Mouse (Mus musculus): ENCODE data around the gene Dnaja2.

Dnaja2 gene

GRCm38 (mm10) chr8:85555181-85556145, at the start of gene Dnaja2:
Gene Dnaja2, minus strand, starts transcription at chr8:85555344.
- DNase-seq = peak; percentile 87

GRCm38 (mm10) chr8:85604201-85604600, 49.1 kb upstream of the Dnaja2 start:
- no peak for DNase-seq

DNA sequence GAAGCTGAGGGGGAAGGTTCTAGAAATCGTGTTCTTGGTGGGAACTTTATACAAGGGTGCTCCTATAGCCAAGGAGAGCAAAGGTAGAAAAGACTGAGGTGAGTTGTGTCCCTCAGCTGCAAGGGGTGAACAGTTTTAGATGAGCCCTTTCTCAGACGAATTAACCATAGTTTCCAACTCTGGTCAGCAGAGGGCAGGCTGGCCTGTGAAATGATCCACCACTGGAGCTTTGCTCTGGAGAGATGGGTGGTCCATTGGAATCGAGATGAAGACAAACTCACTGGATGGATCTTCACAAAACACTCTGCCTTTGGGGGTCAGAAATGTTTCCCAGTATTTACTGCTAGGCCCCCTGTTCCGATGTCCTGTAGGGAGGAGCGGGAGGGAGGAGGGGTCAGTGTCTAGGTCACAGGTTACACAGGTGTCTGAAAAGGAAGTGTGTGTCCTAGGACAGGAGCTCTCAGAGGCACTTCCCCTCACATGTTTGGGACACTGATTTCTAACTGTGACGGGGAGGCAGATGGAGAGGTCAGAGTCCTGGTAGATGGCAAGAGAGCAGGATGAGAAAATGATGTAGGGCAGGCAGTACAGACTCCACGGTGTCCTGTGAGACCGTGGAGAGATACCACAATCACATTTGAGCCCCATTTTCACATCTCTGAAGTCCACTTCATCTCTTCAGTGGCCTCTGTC, 48.2 kb upstream of the Dnaja2 start:
- peak; percentile 9 for DNase-seq

DNA sequence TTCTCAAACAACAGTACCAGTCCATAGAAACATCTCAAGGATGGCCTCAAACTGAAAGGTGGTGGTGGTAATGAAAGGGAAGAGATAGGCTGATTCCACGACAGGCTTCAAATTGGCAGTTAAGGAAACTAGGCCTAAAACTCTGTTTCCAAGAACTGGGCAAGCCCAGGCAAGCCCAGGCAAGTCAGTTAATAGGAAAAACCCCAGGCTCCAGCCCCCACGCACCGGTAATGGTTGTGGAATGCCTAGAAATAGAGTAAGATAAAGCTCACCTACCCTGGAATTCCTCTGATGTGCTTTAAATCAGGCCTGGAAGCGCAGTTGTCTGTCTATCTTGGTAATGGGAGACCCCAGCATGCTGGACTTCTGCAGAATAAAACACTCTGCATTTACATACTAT, 47.6 kb upstream of the Dnaja2 start:
- DNase-seq = no peak

DNA sequence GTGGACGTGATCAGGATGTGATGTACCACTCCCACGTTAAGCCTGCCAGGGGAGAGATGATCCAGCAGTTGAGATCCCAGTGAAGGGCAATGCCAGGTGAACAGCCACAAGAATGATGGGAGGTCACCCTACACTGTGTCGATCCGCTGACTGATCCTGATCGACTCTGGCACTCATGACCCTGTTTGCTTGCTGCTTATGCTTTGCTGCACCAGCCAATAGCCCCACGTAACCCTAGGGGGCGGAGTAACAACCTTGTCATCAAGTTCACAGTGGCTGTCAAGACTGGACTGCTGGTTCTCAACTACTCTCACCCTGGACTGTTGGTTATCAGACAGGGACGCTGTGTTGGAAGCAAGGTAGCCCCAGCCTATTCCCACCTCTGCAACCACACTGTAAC, 46.6 kb upstream of the Dnaja2 start:
- DNase-seq = no peak

GRCm38 (mm10) chr8:85597413-85598191, 42.5 kb upstream of the Dnaja2 start:
- peak; percentile 11 for DNase-seq

DNA sequence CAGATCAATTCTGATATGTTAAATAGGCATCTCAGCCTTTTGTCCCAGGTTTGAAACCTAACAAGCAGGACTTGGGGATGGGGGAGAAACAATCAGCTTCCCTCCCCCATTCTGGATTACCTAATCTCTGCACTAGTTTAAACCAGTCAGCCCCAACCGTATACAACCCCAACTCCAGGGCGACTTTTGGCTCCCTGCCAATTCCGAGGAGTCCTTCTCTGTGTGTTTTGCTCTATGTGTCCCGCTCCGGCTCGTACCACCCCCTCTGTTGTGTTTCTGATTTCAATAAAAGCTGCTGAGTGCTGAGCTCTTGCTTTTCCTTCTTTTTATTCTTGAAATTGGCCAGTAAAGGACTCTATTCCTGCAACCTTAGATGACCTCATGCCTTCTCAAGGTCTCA, 40.2 kb upstream of the Dnaja2 start:
- DNase-seq = no peak

- no peak for DNase-seq
These were observed 39.8 kb upstream of the Dnaja2 start for GRCm38 (mm10) chr8:85594983-85595382.

- no peak for DNase-seq
These were observed 38.2 kb upstream of the Dnaja2 start for GRCm38 (mm10) chr8:85593324-85593723.

DNA sequence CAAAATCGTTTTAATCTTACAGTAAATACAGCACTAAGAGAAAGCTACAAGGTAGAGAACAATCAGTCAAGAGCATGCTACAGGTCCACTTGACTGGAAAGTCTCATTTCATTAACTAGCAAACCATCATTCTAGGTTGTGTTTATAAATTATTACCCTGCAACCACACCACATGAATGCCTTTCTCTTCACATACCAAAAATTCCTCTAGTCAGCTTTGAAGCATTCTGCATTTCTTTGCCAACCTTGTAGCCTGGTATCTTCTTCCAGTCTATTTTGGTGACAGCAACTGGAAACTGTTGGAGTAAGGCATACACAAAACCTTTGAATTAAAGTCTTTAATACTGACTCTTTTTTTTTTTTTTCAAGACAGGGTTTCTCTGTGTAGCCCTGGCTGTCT, 36.4 kb upstream of the Dnaja2 start:
- DNase-seq = no peak

- no peak for DNase-seq
These were observed 35.1 kb upstream of the Dnaja2 start for GRCm38 (mm10) chr8:85590258-85590657.

- DNase-seq = no peak
These were observed 33.5 kb upstream of the Dnaja2 start for GRCm38 (mm10) chr8:85588596-85588995.

- no peak for DNase-seq
These were observed 22.5 kb upstream of the Dnaja2 start for GRCm38 (mm10) chr8:85577666-85578065.

- DNase-seq = no peak
These were observed 18.9 kb upstream of the Dnaja2 start for GRCm38 (mm10) chr8:85573972-85574496.

GRCm38 (mm10) chr8:85570466-85570865, 15.3 kb upstream of the Dnaja2 start:
- DNase-seq = no peak

GRCm38 (mm10) chr8:85567801-85568200, 12.7 kb upstream of the Dnaja2 start:
- no peak for DNase-seq

DNA sequence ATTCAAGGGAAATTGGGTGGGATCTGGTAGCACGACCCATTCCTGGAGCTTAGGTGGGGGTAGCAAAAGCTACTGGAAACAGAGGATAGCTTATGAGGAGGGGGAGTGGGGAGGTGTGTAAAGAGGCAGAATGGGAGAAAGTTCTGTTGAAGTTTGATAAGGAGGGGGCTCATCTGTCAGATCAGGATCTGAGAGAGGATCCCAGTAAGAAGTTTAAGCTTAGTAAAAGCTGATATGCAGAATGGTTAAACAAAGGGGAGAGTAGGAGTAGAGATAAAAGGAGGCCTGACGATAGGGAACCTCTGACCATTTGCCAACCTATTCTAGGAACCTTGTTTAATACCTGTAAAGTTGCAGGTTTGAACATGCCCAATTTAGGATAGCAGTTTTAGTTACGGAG, 10.0 kb upstream of the Dnaja2 start:
- DNase-seq = no peak

GRCm38 (mm10) chr8:85563336-85563735, 8.2 kb upstream of the Dnaja2 start:
- DNase-seq = no peak

DNA sequence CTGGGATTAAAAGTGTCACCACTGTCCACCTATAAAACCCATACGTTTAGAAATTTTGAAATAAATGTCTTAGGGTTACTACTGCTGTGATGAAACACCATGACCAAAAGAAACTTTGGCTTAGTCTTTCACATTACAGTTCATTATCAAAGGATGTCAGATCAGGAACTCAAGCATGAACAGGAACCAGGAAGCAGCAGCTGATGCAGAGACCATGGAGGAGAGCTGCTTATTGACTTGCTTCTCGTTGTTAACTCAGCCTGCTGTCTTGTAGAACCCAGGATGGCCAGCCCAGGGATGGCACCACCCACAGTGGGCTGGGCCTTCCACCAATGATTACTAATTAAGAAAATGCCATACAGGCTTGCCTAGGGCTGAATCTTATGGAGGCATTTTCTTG, 4.8 kb upstream of the Dnaja2 start:
- no peak for DNase-seq

- DNase-seq = no peak
These were observed 4.1 kb upstream of the Dnaja2 start for GRCm38 (mm10) chr8:85559201-85559600.

DNA sequence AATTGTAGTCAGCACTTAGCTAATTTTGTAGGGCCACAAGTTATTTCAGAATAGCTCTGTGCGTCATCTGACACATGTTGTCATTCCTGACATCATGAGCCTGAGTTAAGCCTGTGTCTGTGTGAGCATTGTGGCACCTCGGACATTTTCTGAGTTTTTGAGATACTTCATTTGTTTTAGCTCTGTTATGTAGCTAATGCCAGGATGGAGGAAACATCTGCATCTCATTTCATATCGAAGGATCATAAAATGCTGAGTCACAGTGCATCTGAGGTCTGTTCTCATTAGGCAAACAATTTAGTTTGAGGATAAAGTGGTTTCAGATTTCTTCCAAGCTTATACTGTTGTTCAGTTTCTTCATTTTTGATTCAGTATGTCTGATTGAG, 2.5 kb upstream of the Dnaja2 start:
- no peak for DNase-seq

GRCm38 (mm10) chr8:85556986-85557600, 1.9 kb upstream of the Dnaja2 start:
- DNase-seq = no peak
